Mouse (Mus musculus) liver, embryonic 14.5 days (tissue): ENCODE data around the gene Snx6.

Experiments
- CTCF ChIP-seq: IDR thresholded peaks from 2 replicates; pipeline ENCODE4 v1.5.1; 2016; ENCODE audit warnings: antibody characterized with exemption, low read depth, control low read depth
- EP300 ChIP-seq: IDR thresholded peaks from 2 replicates; pipeline ENCODE4 v1.6.1; 2016; ENCODE audit warnings: antibody characterized with exemption, low read depth

DNA sequence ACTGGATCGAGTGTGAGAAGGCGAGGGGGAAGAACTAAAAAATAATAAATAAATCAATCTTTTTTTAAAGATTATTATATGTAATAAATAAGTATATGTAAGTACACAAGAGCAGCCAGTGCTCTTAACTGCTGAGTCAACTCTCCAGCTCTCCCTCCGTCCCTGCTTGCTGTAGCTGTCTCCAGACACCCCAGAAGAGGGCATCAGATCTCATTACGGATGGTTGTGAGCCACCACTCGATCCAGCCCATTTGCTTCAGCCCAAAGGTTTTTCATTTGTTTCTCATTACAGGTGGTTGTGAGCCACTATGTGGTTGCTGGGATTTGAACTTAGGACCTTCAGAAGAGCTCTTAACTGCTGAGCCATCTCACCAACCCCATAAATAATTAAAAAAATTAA is 34.4 kb upstream of the Snx6 start:
- TF ChIP-seq CTCF = no peak
- TF ChIP-seq EP300 = no peak
